Mouse (Mus musculus): ENCODE data around the gene Gabarap. TPM values are rescaled to one million over a fixed set of nuclear protein-coding genes. Genes with fewer than 3 reads are reported as not detected.

The Gabarap gene
- total and polyA plus RNA-seq, 3 experiments, result 189 to 352 (median 213) TPM

GRCm38 (mm10) chr11:69996161-69997061, 5.5 kb downstream of the Gabarap start:
- DNase-seq (ENCODE audit: extremely low read depth), result peak; percentile 43
- H3K27me3 ChIP-seq (replicated peaks), result no peaks in the 10 kb centered on the region
- H3K4me2 ChIP-seq (ENCODE audit: insufficient read depth, low read depth, poor library complexity, severe bottlenecking), result 0 out of 2 replicates have a peak overlapping the region, but pooled peaks have one; percentile 86
- peaks cover 57% of the 10 kb centered on the region for H3K79me2 ChIP-seq (replicated peaks; ENCODE audit: control insufficient read depth, extremely low read depth, insufficient read depth, poor library complexity, severe bottlenecking)
- TF ChIP-seq NRF1 (IDR thresholded peaks at IDR 0.05; ENCODE audit: low read depth, low read length) (no peak), PAX5 (IDR thresholded peaks at IDR 0.05; ENCODE audit: low read length) (no peak), MAZ (IDR thresholded peaks at IDR 0.05; ENCODE audit: low read depth, low read length) (peak; percentile 25), UBTF (IDR thresholded peaks at IDR 0.05; ENCODE audit: low read depth, low read length) (peak; percentile 66; the same call in 1 of the 2 replicates), RAD21 (IDR thresholded peaks at IDR 0.05; ENCODE audit: low read depth, low read length) (no peak), GABPA (IDR thresholded peaks at IDR 0.05; ENCODE audit: insufficient replicate concordance, low read depth, low read length) (no peak), MAX (IDR thresholded peaks at IDR 0.05; ENCODE audit: low read length) (no peak), RCOR1 (conservative IDR thresholded peaks at IDR 0.05; ENCODE audit: low read depth, low read length) (no peak; the same call in 1 of the 2 replicates), HCFC1 (IDR thresholded peaks at IDR 0.05; ENCODE audit: low read depth, low read length) (peak; percentile 34), SMC3 (IDR thresholded peaks at IDR 0.05; ENCODE audit: low read depth, low read length) (no peak), POLR2A (IDR thresholded peaks at IDR 0.05; ENCODE audit: low read depth, low read length) (no peak), ZNF384 (IDR thresholded peaks at IDR 0.05; ENCODE audit: low read depth, low read length) (no peak), USF2 (conservative IDR thresholded peaks at IDR 0.05; ENCODE audit: low read depth, low read length) (no peak), CHD1 (IDR thresholded peaks at IDR 0.05; ENCODE audit: low read depth, low read length) (no peak), MAFK (IDR thresholded peaks at IDR 0.05; ENCODE audit: insufficient replicate concordance, low read length) (no peak)
- peak overlapping the region; percentile 73 for H3K27ac ChIP-seq (ENCODE audit: insufficient read depth, low read depth)
- in situ Hi-C loops (cut with MboI; ENCODE audit: low pct_ligation_motif_present, low pct_unique_long_range_greater_than_20kb, low sequenced_read_pairs) (no loop called here), dilution Hi-C loops (cut with MboI; ENCODE audit: extremely low pct_ligation_motif_present, extremely low pct_unique_long_range_greater_than_20kb, low sequenced_read_pairs) (no loop called here)
- H3K4me1 ChIP-seq (ENCODE audit: control insufficient read depth in 1 of 2, insufficient read depth in 2 of 2), result peaks cover 15 to 56% of the 10 kb centered on the region in 2 experiments; a peak in 3 of 4 replicates
- H3K9ac ChIP-seq (ENCODE audit: insufficient read depth, low read depth), result peak overlapping the region; percentile 94
- peaks cover 43 to 49% of the 10 kb centered on the region in 2 experiments for H3K36me3 ChIP-seq (replicated peaks in 1 of 2; ENCODE audit: control insufficient read depth in 1 of 2, insufficient read depth in 1 of 2, low read length in 1 of 2)
- H3K9me3 ChIP-seq (replicated peaks; ENCODE audit: low read length), result no peaks in the 10 kb centered on the region
- peak overlapping the region; percentile 89 to 99 (median 91) for H3K4me3 ChIP-seq (replicated peaks in 1 of 3; ENCODE audit: low read depth in 2 of 3, low read length in 2 of 3, poor library complexity in 1 of 3)

GRCm38 (mm10) chr11:69997070-69997509, 6.1 kb downstream of the Gabarap start:
- H3K79me2 ChIP-seq (replicated peaks; ENCODE audit: control insufficient read depth, extremely low read depth, insufficient read depth, poor library complexity, severe bottlenecking), result peaks cover 58% of the 10 kb centered on the region
- peaks cover 43 to 52% of the 10 kb centered on the region in 2 experiments for H3K36me3 ChIP-seq (replicated peaks in 1 of 2; ENCODE audit: control insufficient read depth in 1 of 2, insufficient read depth in 1 of 2, low read length in 1 of 2)
- no peaks in the 10 kb centered on the region for H3K9me3 ChIP-seq (replicated peaks; ENCODE audit: low read length)
- DNase-seq (ENCODE audit: extremely low read depth), result peak; percentile 90
- H3K4me2 ChIP-seq (ENCODE audit: insufficient read depth, low read depth, poor library complexity, severe bottlenecking), result peak overlapping the region; percentile 86
- peak overlapping the region; percentile 94 for H3K9ac ChIP-seq (ENCODE audit: insufficient read depth, low read depth)
- H3K27me3 ChIP-seq (replicated peaks), result no peaks in the 10 kb centered on the region
- dilution Hi-C loops (cut with MboI; ENCODE audit: extremely low pct_ligation_motif_present, extremely low pct_unique_long_range_greater_than_20kb, low sequenced_read_pairs) (no loop called here), in situ Hi-C loops (cut with MboI; ENCODE audit: low pct_ligation_motif_present, low pct_unique_long_range_greater_than_20kb, low sequenced_read_pairs) (no loop called here)
- H3K4me1 ChIP-seq (ENCODE audit: control insufficient read depth in 1 of 2, insufficient read depth in 2 of 2), result peaks cover 15 to 62% of the 10 kb centered on the region in 2 experiments; a peak in 3 of 4 replicates
- H3K4me3 ChIP-seq (replicated peaks in 1 of 3; ENCODE audit: low read depth in 2 of 3, low read length in 2 of 3, poor library complexity in 1 of 3), result peak overlapping the region; percentile 89 to 99 (median 91)
- peak overlapping the region; percentile 73 for H3K27ac ChIP-seq (ENCODE audit: insufficient read depth, low read depth)
- TF ChIP-seq TBP (conservative IDR thresholded peaks at IDR 0.05; ENCODE audit: low read depth, low read length), result no peak
- TF ChIP-seq MYC (IDR thresholded peaks at IDR 0.05; ENCODE audit: low read depth, low read length), result peak; percentile 54; the same call in 1 of the 2 replicates
- TF ChIP-seq NELFE (IDR thresholded peaks at IDR 0.05; ENCODE audit: low read depth, low read length), result peak; percentile 79
- TF ChIP-seq NRF1 (IDR thresholded peaks at IDR 0.05; ENCODE audit: low read depth, low read length), result peak; percentile 28; the same call in 1 of the 2 replicates
- peak; percentile 69 for TF ChIP-seq ELF1 (IDR thresholded peaks at IDR 0.05; ENCODE audit: low read depth, low read length)
- peak; percentile 45; the same call in 1 of the 2 replicates for TF ChIP-seq POLR2AphosphoS2 (IDR thresholded peaks at IDR 0.05; ENCODE audit: low read depth, low read length)
- TF ChIP-seq ETS1 (conservative IDR thresholded peaks at IDR 0.05; ENCODE audit: low read depth, low read length), result no peak
- peak; percentile 38; the same call in 1 of the 2 replicates for TF ChIP-seq IRF4 (IDR thresholded peaks at IDR 0.05; ENCODE audit: low read depth, low read length)
- peak; percentile 82 for TF ChIP-seq CHD2 (IDR thresholded peaks at IDR 0.05; ENCODE audit: low read length)
- peak; percentile 67 for TF ChIP-seq TCF12 (IDR thresholded peaks at IDR 0.05; ENCODE audit: low read depth, low read length)
- TF ChIP-seq USF1 (IDR thresholded peaks at IDR 0.05; ENCODE audit: low read depth, low read length), result no peak
- peak; percentile 9; the same call in 1 of the 2 replicates for TF ChIP-seq HCFC1 (IDR thresholded peaks at IDR 0.05; ENCODE audit: low read depth, low read length)
- peak; percentile 81 for TF ChIP-seq MXI1 (IDR thresholded peaks at IDR 0.05; ENCODE audit: low read depth, low read length)
- TF ChIP-seq ZMIZ1 (IDR thresholded peaks at IDR 0.05; ENCODE audit: low read depth, low read length), result peak; percentile 93
- peak; percentile 86 for TF ChIP-seq POLR2A (IDR thresholded peaks at IDR 0.05; ENCODE audit: low read depth, low read length)
- 0 out of 2 replicates have a peak, but pooled peaks have one; percentile 26 for TF ChIP-seq BHLHE40 (IDR thresholded peaks at IDR 0.05; ENCODE audit: low read depth, low read length)
- peak; percentile 34; the same call in 1 of the 2 replicates for TF ChIP-seq SIN3A (IDR thresholded peaks at IDR 0.05; ENCODE audit: low read length)
- TF ChIP-seq MAX (IDR thresholded peaks at IDR 0.05; ENCODE audit: low read length), result peak; percentile 69
- TF ChIP-seq CHD1 (IDR thresholded peaks at IDR 0.05; ENCODE audit: low read depth, low read length), result no peak
- TF ChIP-seq UBTF (IDR thresholded peaks at IDR 0.05; ENCODE audit: low read depth, low read length), result peak; percentile 82; the same call in 1 of the 2 replicates
